Mouse (Mus musculus): ENCODE results near the gene Bnc2. TPM values are rescaled to one million over a fixed set of nuclear protein-coding genes. Genes with fewer than 3 reads are reported as not detected.
A peak's percentile ranks its signal among the peaks of the same experiment; 100 is the strongest.

The Bnc2 gene
- total and polyA plus RNA-seq, 2 experiments from 2014 or later, result 6.4 to 15.5 TPM

- DNase-seq (ENCODE audit: low spot score) (peak; percentile 12), ATAC-seq (no peak)
- TF ChIP-seq CTCF (IDR thresholded peaks at IDR 0.05; ENCODE audit: low read depth), result no peak
- Histone ChIP-seq H3K36me3 (ENCODE audit: insufficient read depth, low read length) (no peaks in the 10 kb centered on the region), H3K9ac (replicated peaks; ENCODE audit: low read length) (no peak overlapping the region), H3K4me1 (ENCODE audit: insufficient read depth, low read length) (no peaks in the 10 kb centered on the region), H3K27ac (no peak overlapping the region), H3K27me3 (ENCODE audit: insufficient read depth, low read length) (no peaks in the 10 kb centered on the region), H3K4me2 (ENCODE audit: low read depth, low read length) (no peak overlapping the region), H3K9me3 (ENCODE audit: low read length) (no peaks in the 10 kb centered on the region), H3K4me3 (ENCODE audit: low read length) (no peak overlapping the region)
- 52% methylated on average over 11 of the region's 11 CpGs for WGBS
Observed at GRCm38 (mm10) chr4:84528886-84529789, 145.9 kb downstream of the Bnc2 start.

GRCm38 (mm10) chr4:84528358-84528757 is 146.7 kb downstream of the Bnc2 start:
- H3K9ac ChIP-seq (replicated peaks; ENCODE audit: low read length), result no peak overlapping the region
- WGBS, result 53% methylated on average over 2 of the region's 2 CpGs
- no peaks in the 10 kb centered on the region for H3K36me3 ChIP-seq (ENCODE audit: insufficient read depth, low read length)
- TF ChIP-seq CTCF (IDR thresholded peaks at IDR 0.05; ENCODE audit: low read depth), result no peak
- peaks cover 3% of the 10 kb centered on the region; the same call in 1 of the 2 replicates for H3K4me1 ChIP-seq (ENCODE audit: insufficient read depth, low read length)
- no peaks in the 10 kb centered on the region for H3K27me3 ChIP-seq (ENCODE audit: insufficient read depth, low read length)
- H3K4me2 ChIP-seq (ENCODE audit: low read depth, low read length), result no peak overlapping the region
- H3K9me3 ChIP-seq (ENCODE audit: low read length), result no peaks in the 10 kb centered on the region
- no peak for DNase-seq (ENCODE audit: low spot score)
- no peak for ATAC-seq
- H3K27ac ChIP-seq, result no peak overlapping the region
- H3K4me3 ChIP-seq (ENCODE audit: low read length), result no peak overlapping the region

DNA sequence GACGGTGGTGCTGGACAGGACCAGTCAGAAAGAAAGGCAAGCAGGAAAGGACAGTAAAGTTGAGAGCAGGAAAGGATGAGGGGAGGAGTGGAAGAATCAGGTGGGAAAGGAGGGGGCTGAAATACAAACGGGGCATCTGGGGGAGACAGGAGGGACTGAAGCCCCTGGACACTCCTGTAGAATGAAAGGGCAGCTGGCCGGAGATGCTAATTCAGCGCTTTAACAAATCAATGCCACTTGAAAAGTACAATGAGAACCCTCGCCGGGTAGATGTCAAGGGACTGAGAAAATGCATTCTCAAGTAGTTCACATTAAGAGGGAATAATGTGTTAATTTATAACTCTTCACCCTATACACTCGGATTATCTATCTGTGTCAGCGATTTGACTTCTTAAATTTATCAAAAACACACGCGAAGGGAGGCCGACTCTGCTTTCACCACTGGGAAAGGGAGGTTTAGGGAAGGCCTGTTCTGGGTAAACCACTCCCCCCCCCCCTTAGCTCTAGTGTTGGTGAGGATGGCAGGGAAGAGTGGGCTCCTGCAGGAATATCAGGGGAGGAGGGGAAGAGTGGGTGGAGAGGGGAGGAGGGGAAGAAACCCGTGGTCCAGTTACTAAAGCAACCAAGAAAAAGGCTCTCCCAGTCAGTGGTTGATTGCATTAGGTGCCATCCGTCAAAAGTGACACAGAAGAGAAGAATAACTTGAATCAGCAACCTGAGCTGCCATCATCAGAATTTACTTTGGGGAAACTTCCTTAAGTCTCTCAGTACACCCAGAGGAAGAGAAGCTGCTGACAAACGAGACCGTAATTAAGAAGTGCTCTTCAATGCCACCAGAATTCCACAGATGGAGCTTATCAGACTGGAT is 147.8 kb downstream of the Bnc2 start:
- WGBS, result 19% methylated on average over 15 of the region's 15 CpGs
- H3K4me3 ChIP-seq (ENCODE audit: low read length), result no peak overlapping the region
- no peak overlapping the region for H3K9ac ChIP-seq (replicated peaks; ENCODE audit: low read length)
- DNase-seq (ENCODE audit: low spot score), result no peak
- no peaks in the 10 kb centered on the region for H3K27me3 ChIP-seq (ENCODE audit: insufficient read depth, low read length)
- no peaks in the 10 kb centered on the region for H3K36me3 ChIP-seq (ENCODE audit: insufficient read depth, low read length)
- ATAC-seq, result no peak
- no peaks in the 10 kb centered on the region for H3K9me3 ChIP-seq (ENCODE audit: low read length)
- peaks cover 6% of the 10 kb centered on the region for H3K4me1 ChIP-seq (ENCODE audit: insufficient read depth, low read length)
- no peak for TF ChIP-seq CTCF (IDR thresholded peaks at IDR 0.05; ENCODE audit: low read depth)
- H3K4me2 ChIP-seq (ENCODE audit: low read depth, low read length), result no peak overlapping the region
- no peak overlapping the region for H3K27ac ChIP-seq

- WGBS, result 29% methylated on average over 4 of the region's 4 CpGs
- TF ChIP-seq CTCF (IDR thresholded peaks at IDR 0.05; ENCODE audit: low read depth), result no peak
- ATAC-seq (no peak), DNase-seq (ENCODE audit: low spot score) (peak; percentile 43)
- Histone ChIP-seq H3K4me2 (ENCODE audit: low read depth, low read length) (no peak overlapping the region), H3K27me3 (ENCODE audit: insufficient read depth, low read length) (no peaks in the 10 kb centered on the region), H3K9ac (replicated peaks; ENCODE audit: low read length) (no peak overlapping the region), H3K27ac (no peak overlapping the region), H3K9me3 (ENCODE audit: low read length) (no peaks in the 10 kb centered on the region), H3K4me1 (ENCODE audit: insufficient read depth, low read length) (peaks cover 6% of the 10 kb centered on the region), H3K4me3 (ENCODE audit: low read length) (no peak overlapping the region), H3K36me3 (ENCODE audit: insufficient read depth, low read length) (no peaks in the 10 kb centered on the region)
Observed at GRCm38 (mm10) chr4:84523651-84524221, 151.3 kb downstream of the Bnc2 start.

DNA sequence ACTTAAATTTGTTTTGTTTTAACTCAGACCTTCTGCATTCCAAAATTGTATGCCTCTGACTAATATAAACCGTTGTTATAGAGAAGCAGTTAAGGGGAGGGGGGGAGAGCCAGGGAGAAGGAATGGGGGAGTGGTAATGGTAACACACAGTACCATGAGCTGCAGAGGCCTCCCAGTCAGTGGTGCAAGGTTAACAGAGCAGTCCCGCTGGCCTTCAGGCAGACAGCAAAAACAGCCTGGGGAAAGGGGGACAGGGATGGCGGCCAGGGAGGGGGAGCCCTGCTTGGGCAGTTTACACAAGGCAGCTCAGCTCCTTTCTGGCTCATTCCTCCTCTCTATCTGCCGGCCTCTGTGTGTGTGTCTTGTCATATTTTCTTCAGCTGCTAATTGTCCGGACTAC is 151.9 kb downstream of the Bnc2 start:
- Histone ChIP-seq H3K27ac (no peak overlapping the region; the same call in 1 of the 2 replicates), H3K9me3 (ENCODE audit: low read length) (no peaks in the 10 kb centered on the region), H3K36me3 (ENCODE audit: insufficient read depth, low read length) (no peaks in the 10 kb centered on the region), H3K4me2 (ENCODE audit: low read depth, low read length) (no peak overlapping the region), H3K4me3 (ENCODE audit: low read length) (no peak overlapping the region), H3K27me3 (ENCODE audit: insufficient read depth, low read length) (no peaks in the 10 kb centered on the region), H3K4me1 (ENCODE audit: insufficient read depth, low read length) (peaks cover 6% of the 10 kb centered on the region), H3K9ac (replicated peaks; ENCODE audit: low read length) (no peak overlapping the region)
- no peak for TF ChIP-seq CTCF (IDR thresholded peaks at IDR 0.05; ENCODE audit: low read depth)
- ATAC-seq, result 0 out of 2 replicates have a peak, but pooled peaks have one; percentile 32
- no peak for DNase-seq (ENCODE audit: low spot score)
- WGBS, result 24% methylated on average over 5 of the region's 5 CpGs

DNA sequence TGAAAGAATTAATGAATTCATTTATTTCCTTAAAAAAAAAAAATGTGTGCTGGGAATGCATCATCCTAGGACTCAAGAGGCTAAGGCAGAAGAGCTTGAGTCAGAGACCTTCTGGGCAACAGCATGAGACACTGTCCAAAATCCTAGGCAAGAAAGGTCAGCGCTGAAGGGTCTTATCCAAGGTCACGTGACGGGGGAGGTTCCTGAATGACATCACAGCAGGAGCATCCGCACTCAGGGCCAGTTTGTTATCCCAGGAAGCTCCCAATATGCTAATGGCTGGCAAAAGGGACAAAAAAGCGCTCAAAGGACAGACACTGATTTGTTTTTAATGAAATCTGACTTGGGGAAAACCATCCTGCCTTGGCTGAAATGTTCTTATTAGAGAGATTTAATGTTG is 153.5 kb downstream of the Bnc2 start:
- Histone ChIP-seq H3K27me3 (ENCODE audit: insufficient read depth, low read length) (no peaks in the 10 kb centered on the region), H3K36me3 (ENCODE audit: insufficient read depth, low read length) (no peaks in the 10 kb centered on the region), H3K4me2 (ENCODE audit: low read depth, low read length) (no peak overlapping the region), H3K4me3 (ENCODE audit: low read length) (no peak overlapping the region), H3K27ac (no peak overlapping the region), H3K9me3 (ENCODE audit: low read length) (no peaks in the 10 kb centered on the region), H3K4me1 (ENCODE audit: insufficient read depth, low read length) (peaks cover 6% of the 10 kb centered on the region), H3K9ac (replicated peaks; ENCODE audit: low read length) (no peak overlapping the region)
- WGBS, result 78% methylated on average over 5 of the region's 5 CpGs
- DNase-seq (ENCODE audit: low spot score), result no peak
- no peak for ATAC-seq
- TF ChIP-seq CTCF (IDR thresholded peaks at IDR 0.05; ENCODE audit: low read depth), result no peak

All from hindbrain, postnatal 0 days (tissue).